Mouse (Mus musculus) spleen, adult 18-20 months (tissue): ENCODE results near the gene Sema6d.

Experiments
- DNase-seq, 2 experiments: peaks; one replicate each; pipeline ENCODE4 v3.0.0; 2022; ENCODE audit warnings: mixed read lengths in 2 of 2

Sema6d gene

DNA sequence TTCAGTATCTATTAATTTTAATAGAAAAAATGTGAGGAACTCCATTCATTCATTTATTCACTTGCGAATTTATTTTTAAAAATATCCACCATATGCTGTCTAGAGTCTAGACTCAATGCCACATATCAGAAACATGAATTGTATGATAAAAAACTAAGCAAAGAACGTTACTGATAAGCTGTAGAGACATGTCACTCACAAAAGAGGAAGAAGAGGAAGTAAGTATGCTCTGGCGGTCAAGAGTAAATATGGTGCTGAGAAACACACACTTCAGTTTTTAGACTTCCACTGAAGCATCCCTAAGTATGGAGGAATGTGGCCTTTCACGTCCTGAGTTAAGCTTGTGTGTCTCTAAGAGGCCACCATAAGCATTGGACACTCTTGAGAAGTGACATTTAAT is 484.0 kb downstream of the Sema6d start:
- DNase-seq, result no peak

DNA sequence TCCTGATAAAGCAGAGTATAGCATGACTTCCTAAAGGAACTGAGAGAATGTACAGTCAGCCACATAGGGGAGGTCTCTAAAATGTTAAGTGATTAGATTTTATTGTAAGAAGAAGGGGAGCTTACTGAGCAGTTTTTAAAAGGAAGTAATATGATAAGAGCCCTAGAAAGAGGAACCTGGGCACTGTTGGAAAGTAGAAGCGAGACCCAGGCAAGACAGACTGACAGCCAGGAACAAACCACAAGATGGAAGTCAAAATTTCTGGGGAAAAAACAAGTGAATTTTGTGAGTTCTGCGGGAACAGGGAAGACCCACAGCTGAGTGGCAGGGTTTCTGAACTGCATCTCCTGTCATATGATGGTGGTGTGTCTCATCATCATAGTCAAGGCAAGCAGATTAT is 486.3 kb downstream of the Sema6d start:
- DNase-seq, result no peak

DNA sequence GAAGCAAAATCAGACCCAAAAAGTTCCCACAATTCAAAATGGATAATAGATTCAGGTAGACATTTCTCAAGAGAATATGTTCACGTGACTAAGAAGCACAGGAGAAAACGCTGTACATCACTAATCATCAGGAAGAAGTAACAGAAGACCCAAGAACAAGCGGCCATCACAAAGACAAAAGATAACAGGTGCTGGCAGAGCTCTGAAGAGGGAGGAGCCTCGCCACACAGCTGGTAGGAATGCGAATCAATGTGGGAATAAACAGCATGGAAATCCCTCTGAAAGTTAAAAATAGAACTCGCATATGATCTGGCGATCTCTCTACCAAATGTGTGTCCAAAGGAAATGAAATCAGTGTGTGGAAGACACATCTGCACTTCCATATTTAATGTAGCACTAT is 493.8 kb downstream of the Sema6d start:
- no peak for DNase-seq

DNA sequence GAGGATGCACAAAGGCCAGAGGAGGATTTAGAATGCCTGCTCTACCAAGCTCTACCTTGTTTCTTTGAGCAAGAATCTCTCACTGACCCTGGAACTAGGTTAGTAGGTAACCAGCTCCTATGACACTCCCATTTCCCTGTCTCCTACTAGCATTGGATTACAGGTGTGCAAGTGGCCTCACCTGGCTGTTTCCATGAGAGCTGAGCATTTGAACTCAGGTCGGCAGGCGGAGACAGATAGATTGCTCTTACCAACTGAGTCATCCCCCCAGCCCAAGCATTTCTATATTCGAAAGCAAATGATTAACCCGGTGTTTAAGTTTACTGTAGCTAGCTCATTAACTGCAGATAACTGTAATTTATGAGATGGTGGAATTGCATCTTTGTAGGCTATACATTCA is 503.0 kb downstream of the Sema6d start:
- DNase-seq, result no peak

DNA sequence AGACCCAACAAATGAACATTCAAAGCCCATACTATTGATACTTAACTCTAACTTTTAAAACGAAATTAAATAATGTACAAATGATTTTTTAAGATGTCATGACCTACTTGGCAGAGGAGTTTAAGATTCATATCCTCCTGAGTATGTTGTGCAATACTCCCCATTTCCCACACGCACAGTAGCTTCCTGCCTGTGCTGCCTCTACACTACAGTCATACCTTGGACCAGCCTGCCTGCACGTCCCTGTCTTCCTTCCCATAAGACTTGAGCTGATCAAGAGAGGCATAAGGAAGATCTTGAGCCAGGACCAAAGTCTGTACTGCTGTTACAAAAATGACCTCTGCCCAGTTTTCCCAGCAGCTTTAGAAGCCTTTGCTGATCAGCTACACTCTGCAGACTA is 509.2 kb downstream of the Sema6d start:
- no peak for DNase-seq

DNA sequence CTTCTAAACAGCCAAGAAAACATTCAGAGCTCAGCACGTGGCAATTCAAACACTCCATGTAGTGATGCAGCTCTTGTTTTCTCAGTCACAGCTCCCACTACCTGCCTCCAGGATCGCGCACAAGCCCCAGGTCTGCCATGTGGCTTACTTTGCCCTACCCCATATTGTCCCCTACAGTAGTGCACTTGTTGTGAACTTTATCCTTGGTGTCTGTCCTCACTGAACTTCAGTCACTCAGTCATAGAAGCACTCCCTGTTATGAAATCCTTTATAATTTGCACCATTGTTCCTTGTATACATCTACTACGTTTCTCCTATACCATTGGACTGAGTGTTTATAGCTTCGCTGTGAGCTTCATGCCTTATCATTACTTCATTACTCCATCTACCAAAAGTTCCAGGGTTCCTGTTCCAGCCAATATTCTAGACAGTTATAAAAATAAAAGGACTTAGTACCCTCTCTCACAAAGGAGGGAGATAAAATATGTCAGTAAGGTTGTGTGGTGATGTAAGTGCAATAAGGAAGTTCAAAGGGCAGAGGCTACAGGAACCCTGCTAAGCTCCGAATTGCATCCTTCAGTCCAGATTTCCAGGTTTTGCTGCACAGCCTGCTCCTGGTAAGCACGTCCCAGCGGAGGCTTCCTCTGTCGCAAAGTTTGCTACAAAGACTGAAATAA is 512.1 kb downstream of the Sema6d start:
- DNase-seq, result no peak

DNA sequence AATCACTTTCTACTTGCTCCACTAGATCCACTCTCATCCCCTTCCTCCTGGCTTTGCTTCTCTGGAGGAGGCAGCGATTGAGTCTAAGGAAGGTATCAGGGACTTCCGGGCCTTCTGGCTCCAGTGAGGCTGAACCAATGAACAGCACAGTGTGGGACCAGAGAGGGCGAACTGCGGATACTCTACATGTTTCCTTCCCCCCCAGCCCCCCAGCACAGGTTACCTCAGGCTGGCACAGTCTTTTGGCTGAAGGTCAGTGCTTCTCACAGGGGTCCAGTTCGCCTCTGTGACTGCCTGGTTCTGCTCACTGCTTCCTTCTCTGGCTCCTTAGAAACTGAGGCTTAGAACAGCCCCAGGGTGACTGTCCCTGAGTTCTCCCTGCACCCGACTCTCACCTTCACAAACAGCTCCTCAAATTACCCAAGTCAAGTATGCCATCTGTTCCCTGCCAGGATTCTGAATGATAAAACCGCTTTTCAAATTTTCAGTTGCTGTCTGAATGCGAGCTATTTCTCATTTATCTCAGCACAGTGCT is 512.7 kb downstream of the Sema6d start:
- DNase-seq, result no peak

DNA sequence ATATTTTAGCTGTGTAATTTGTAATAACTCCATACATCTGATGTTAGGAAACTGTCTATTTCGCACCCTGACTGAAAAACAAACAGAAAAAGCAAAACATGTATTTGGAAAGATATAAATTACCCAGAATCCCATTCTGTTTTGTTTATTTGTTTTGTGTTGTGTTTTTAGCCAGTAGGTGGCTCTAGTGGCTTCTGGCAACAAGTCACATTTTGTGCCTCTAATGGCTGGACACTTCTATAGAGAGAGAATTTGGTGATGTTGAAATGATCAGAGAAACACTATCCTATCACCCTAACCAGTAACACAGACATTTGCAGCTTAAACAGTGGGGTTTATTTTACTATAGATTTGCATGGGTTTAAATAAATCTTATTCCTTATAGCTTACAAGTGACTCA is 515.6 kb downstream of the Sema6d start:
- DNase-seq, result no peak

DNA sequence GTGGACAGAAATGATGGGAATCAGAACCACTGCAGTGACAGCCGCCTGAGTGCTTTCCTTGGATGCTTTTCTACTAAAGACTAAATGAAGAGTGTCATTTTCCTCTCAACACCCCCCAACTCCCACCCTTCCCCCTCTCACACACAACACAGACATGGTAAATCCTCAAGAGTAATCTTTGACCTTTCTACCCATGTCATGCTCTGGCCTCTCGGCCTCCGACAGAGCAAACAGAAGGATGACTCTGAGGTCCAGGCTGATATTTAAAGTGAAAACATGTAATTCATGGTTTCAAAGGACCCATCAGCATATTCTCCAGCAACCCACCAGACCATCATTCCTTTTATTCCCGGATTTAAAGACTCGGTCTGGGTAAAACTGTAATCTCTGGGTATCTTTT is 518.2 kb downstream of the Sema6d start:
- DNase-seq, result no peak

DNA sequence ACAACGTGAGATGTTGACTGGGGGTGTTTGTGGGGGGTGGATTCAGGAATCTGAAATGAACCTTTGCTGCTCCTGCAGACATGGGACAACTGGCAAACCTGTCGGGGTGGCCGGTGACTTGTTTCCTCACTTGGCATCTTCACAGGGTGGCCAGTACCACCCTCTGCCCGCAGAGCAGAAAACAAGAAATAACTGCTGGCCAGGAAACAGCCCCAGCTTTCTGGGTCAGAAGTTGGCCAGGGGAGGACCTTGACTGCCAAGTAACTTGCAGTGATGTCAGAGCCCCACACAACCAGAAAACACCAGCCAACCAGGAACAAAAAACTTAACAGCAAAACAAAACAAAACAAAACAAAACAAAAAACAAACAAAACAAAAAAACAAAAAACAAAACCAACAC is 518.8 kb downstream of the Sema6d start:
- no peak for DNase-seq

DNA sequence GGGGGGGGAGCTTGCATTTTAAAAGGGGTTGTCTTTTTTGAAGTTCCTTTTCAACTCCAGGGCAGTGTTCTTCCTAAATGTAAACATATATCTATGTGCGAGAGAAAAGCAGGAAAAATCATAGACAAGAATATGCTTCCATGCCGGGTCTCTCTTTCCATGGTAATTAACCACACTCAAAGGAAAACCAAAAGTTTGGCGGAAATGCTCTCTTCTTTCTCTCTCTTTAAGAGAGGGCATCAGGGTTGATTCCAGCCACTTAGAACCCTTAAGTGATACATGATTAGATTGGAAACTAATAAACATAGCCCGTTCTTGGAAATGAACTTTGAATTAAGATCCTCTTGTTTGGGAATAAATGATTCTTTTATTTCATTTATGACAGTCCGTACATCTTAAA is 519.2 kb downstream of the Sema6d start:
- no peak for DNase-seq

DNA sequence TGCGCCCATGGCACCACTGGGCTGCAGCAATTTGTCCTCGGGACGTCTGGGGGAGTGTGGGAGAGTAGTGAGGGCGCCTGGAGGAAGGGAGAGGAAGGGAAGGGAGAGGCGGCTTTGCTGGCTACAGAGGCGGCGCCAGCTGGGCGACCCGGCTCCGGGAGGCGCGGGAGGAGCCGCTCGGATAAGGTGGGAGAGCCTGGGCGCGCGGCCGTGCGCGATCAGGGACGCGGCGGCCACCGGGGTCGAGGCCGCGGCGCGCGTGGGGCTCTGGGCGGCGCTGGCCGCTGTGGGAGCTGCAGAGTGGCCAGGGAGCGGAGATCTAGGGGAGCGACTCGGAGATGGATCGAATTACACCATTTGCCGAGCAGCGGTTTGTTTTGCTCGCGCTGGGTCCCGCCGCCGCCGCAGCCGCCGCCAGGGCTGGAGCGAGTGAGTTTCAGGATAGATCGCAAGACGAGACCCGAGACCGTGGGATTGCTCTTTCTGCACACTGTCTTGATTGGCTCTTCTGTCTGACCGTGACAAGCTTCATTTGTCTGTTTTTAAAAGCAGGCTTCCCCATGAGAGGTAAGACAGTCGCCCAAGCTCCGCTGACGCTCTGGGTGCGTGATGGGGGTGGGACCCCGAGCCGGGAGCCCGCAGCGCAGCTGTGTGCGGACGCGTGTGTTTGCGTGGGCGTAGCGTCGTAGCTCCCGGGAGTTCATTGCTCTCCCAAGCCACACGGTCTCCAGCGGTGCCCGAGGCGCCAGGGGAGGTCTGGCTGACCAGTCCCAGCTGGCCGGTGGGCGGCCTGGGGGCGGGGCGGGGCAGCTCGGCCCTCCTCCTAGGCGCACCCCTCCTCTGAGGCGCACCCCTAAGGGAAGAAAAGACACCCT is 520.2 kb downstream of the Sema6d start:
- DNase-seq, result peak; percentile 47 to 48

DNA sequence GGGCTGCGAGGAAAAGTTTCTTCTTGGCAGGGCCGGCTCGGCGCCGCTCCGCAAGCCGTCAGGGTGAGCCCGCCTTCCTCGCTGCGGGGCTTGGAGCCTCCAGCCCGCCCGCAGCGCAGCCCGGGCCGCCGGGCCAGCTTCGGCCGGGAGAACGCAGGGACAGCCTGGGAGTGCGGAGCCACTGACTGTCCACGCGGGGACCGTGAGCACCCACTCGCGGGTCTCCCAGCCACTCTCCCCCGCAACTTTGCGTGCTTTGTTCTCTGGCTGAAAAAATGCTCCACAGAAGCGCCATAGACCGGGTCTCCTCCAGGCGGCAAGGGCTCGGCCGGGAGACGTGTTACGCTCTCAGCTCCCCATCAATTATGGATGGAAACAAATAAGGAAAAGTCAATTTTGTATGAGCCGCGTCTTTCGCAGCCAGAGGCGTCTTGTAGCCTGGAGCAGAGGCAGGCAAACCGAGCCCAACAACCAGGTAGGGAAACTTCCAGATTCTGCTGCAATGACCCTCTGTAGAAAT is 520.9 kb downstream of the Sema6d start:
- DNase-seq, result no peak

DNA sequence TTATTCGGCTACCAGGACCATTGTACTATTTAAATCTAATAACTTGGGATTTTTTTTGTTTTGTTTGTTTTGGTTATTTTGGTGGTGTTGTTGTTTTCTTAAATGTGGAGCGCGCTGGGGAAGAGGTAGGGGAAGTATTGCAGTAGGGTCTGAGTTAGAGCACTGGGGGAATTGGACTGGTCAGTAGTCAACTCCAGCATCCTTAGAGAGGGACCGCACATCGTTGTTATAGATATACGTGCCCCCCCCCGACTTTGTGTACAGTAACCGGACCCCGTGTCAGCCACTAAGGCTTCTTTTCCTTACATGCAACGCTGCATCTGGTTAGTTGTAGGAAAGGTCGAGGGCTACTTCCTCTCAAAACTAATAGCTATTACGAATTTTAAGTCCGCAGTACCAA is 521.5 kb downstream of the Sema6d start:
- DNase-seq, result no peak

DNA sequence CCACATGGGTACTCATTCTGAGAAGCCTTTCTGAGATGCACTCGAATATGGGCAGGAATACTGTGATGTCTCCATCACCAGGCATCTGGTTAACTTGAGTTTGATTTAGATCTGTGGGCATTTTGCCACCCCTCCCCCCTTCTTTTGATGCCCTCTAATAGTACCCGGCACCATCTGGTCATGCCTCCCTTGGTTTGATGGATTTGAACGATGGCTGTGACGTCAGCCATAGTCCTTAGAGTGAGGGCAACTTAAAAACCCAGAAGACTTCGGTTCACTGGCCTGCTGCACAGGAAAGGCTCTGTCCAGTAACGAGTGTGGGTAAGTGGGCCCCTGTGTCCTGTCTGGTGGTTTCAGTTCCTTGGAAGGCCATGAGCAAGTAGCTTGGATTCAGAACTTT is 522.5 kb downstream of the Sema6d start:
- no peak for DNase-seq

DNA sequence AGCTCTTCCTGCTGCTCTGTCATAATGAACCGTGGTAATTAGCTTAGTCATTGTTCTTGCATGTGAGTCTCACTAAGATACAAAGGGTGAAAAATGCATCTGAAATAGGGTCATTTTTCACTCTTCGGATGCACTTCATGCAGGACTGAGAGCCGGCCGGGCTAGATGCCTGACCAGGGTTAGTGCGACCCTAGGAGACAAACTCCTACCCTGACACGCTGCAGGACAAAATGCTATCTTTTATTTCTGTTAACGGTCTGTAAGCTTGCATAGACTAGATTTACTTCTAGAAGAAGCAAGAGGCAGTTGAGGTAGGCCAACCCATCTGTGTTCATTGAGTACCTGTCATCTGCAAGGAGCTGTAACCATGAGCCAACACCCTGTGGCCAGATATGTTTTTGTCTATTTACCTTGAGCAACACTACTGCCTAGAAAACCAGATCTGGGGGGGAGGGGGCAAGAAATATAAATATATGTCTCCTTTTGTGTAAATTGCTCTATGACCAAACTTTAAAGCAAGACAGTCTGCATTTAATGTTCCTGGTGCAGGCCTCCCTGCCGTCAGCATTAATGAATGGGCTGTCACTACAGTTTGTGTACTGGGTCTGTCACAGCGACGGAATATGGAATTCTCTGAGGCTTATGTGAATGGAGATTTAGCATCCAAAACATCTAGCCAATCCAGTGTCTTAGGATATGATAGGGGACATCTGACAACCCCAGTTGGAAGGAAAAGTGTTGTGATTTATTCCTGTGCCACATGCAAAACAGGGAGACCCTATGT is 523.1 kb downstream of the Sema6d start:
- DNase-seq, result no peak

DNA sequence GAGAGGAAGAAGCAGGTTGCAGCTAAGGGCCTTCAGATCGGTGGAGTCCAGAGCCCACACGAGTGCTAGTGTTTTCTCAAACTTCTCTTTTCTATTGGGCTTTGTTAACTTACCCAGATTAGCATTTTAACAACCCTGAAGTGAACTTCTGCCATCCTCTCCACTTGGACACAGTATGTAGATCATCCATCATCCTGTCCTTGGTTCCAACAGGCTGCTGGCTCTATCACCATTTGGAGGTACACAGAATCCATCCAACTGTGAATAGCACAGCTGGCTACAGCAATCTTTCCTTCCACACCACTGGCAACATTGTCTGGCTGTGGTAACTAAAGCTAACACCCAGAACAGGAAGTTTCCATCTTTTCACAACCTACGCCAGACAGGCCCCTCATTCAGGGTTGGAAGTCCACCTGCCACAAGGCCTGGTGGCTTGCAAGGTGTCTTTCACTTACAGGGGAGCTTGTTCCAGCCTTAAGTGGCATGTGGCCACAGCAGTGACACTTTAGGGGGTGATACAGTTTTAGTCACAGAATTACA is 524.0 kb downstream of the Sema6d start:
- DNase-seq, result no peak

DNA sequence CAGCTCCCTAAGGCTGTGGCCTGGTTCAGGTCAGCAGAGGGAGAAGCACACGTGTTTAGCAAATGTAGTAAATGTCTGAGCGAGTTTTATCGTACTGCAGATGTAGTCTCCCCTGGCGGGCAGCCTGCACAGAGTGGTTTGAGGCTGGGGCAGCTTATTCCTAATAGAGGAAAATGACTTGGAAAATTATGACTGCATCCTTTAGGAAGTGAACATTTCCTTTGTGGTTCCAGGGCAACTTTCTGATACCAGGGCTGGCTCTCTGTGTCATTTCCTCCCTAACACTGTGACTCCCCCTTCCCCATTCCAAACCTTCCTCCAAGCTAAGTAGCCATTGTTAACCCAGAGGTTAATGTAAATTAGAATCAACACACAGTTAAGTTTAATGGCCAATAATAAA is 527.0 kb downstream of the Sema6d start:
- DNase-seq, result no peak

DNA sequence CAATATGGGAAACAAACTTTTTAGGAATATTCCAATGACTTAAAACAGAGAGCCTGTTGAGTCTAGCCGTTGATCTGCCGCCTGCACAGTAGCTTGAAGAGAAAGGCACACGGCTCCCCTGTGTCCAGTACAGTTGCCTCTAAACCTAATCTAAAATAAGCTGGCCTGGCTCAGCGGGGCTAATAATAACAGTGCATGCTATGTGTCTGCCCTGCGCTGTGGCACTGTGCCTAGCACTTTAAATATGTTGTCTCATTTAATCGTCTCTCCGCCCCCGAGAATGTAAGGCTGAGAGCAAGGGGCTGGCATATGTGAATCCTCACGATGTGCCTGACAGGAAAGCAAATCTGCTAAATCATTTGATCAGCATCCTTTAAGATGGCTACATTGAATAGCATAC is 527.7 kb downstream of the Sema6d start:
- no peak for DNase-seq

DNA sequence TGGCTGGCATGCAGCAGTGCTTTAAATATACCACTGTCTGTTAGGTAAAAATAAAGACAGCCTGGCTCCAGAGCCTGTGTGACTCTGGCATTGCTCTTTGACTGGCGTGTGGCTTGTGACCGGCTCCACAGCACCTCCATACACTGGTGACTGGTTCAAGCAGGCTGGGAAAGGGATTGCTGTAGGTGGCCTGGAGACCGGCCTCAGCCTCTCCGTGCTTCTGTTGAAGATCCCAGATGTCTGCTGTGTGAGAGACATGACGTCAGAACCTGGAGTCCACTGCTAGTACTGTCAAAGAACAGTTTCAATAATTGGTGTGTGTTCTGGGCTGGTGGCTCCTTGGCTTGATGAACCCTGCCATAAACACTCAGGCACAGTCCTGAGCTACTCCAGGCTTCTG is 528.3 kb downstream of the Sema6d start:
- no peak for DNase-seq

DNA sequence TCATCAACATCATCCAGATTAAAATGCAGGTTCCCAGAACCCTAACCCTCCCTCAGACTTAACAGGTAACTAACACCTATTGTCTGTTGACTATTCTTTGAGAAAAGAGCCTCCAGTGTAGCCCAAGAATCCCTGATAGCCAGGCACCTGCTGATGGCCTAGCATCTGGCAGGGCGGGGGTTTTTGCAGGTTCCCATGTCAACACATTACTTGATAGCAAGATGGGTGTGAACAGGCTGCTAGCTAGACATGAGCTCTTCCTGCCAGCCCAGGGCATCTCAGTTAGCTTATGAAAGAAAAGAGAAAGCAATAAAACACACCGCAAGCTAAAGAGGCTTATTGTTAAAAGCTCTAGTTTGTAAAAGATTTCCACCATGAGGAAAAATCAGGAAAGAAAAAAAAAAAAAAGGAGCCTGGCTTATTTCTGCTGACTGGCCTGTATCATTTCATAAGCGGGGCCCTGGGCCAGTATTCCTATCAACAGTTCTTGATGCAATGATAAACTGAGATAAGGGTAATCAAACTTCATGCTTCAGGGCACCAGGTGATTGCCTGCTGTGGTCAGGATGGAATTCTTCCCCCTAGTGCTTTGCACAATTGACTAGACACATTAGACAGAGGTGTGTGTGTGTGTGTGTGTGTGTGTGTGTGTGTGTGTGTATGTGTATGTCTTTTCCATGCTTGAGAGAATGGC is 528.9 kb downstream of the Sema6d start:
- DNase-seq, result no peak

DNA sequence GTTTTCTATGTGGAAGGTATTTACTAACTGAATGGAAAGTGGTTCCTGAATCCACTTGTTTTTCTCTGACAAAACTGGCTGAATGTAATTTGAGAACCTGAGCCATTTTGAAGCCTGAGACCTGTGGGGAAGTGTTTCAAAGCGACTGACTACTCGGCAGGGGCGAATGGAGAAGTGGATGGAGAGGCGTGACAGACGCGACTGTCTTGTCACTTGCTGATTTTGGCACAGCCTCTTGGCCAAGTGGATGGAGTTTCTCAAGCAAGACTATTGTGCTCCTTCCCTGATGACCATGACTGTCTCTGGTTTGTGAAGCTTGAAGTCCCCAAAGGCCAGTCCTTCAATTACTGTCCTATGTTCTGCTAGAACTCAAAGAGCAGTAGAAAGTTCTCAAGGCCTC is 530.7 kb downstream of the Sema6d start:
- DNase-seq, result no peak
